Mouse (Mus musculus) NIH3T3 (cell line): ENCODE measurements around the gene Pnpla7.
"Not testable (repeated sequence)": the region's sequence is repeated elsewhere in the genome, so short reads cannot be mapped to it uniquely, and the experiment has no call there.

Experiments
- DNase-seq: peaks from one replicate; pipeline ENCODE4 v3.0.0-alpha.2; 2012; ENCODE audit warnings: low read depth

Gene Pnpla7

DNA sequence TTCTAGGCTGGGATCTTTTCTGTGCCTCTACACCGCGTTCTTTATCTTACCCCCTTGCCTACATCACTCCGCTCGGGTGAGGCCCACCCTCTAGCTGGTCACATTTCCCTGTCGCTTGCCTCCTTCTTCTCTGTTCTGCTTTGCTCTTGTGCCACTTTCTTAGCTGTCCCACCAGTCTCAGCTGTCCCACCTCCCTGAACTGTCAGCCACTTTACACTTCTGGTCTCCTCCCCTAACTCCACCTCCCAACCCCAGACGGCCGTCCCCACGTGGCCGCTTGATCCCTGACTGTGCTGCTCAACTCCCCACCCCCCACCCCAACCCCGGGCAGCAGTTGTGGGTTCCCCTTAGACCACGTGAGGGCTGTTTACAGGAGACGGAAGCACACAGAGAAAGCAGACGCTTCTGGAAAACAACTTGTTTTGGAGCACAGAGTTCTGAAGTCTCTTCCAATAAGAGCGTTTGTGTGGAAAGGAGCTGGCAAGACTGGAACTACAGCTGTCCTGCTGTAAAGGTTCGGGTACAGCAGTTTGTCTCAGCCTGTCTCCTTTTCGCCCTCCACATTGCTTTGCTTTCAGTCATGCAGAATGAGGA lies at the start of gene Pnpla7:
Gene Pnpla7 (plus strand): TSS at position 330 of the 594 bp plus-strand sequence.
- DNase-seq = peak; percentile 83

DNA sequence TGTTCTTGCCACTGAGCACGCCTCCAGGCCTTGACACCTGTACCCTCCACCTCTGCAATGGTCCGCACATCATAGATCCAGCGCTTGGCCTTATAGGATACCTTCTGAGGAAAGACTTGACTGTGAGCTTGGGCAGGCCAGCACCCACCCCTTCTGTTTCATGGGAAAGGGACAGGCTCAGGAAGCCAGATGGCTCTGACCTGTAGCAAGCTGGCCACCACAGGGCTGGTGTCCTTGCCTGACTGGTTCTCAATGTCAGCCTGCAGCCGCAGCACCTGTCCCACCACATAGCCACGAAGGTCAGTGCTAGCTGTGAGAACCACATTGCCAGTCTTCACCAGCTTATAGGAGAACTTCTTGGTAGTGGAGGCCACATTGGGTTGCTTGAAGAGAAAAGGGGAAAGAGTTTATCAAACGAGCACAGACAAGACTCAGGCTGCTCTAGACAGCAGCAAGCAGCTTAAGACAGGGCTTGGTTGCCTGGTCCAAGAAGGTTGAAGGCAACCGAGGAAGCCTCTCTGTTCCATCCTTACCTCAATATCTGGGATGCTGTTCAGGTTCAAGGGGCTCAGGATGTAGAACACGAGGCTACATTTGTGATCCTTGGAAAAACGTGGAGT lies 49.4 kb upstream of the Pnpla7 start:
- DNase-seq = no peak

DNA sequence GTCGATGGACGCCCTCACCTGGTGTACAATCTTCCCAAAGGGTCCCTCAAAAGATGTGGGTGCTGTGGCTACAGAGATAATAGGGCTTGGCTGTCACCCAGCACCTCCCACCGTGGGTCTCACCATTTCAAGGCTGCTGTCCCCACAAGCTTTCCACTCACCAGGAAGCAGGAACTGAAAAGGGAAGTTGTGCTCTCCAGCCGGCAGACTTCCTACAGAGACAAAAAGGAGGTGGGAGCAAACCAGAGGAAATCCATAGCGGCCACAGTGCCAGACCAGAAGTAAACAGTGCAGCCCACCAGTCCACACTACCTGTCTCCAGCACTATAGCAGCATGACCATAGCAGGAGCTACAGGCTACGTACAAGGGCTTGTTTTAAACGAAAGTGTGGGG lies 48.9 kb upstream of the Pnpla7 start:
- no peak for DNase-seq

DNA sequence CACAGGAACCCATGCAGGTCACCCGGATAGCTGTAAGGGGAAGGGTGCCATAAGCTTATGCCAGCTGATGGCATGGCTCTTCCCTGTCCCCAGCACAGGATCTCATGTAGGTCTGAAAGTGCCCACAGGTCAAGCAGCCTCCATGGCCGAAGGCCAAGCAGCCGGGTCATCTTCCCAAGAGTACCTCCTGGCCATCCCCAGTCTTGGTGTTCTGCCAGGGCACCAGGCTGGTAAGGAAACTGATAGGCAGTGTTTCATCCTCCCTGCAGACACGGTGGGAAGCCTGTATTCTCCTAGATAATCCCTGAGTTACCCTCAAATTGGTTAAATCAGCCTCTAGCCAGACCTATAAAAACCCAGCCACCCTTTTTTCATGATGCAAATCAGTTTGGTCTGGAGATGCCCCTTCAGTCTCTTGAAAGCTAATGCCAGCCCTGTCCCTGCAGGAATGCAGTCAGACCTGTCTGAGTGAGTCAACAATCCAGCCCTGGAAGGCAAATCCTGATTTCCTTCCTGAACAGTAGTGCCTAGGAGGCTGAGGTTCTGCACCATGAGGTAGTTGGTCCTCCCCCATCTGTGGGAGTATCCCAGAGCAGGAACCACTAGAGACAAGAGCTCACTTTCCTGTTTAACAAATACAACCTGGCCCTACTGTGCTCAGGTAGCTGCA lies 47.9 kb upstream of the Pnpla7 start:
- no peak for DNase-seq

DNA sequence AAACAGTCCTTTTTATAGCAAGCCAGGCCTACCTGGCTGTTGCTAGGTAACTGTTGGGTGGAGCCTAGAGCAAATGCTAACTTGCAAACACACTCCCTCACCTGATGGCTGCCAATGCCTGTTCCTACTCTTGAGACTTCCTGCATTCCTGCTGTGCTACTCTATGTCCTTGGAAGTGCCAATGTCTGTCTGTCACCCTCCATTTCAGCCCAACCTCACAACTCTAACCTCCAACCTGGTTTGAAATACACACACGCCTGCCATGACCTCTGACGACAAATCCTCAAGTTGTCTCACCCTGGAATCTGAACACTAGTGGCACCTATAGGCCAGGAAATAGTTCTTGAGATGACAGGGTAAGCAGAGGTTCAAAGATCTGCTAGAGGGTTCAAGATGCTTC lies 46.7 kb upstream of the Pnpla7 start:
- no peak for DNase-seq

DNA sequence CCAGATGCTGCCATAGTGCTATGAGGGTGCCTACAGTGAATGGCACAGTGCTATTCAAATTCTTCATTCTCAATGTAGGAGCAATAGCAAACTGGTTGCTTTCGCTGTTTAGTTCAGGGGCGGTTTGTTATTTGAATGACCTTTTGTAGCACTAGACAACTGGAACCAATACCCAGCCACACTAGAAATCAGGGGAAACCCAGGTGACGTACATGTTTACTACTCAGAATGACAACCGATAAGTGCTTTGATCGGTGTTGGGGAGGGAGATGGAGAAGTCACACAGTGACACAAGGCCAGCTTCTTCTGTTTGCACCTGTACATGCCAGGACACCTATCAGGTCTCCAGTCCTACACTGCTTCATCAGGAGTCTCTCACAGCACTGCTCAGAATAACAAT lies 46.2 kb upstream of the Pnpla7 start:
- no peak for DNase-seq

DNA sequence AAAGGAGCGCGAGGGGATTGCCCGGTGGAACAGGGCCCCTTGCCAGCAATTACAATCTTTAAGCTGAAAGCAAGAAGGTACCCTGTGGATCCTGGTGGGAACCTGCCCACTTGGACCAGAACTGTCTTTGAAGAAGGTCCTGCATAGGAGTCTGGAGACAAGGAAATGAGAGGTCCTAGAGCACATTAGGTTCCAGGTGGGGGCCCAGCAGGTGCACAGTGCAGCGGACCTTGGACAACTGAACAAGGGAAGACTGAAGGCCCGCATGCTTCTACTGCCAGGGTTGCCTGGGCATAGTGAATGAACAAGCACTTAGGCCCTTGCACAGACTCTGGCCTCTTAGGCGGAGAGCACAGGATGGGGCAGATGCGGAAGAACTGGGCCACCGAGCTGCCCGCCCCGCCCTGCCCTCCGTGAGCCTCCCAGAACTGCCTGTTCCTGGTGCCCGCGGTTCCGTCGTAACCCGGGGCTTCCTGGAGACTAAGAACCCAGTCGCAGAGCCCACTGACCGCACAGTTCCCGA lies 41.3 kb upstream of the Pnpla7 start:
- peak; percentile 42 for DNase-seq

DNA sequence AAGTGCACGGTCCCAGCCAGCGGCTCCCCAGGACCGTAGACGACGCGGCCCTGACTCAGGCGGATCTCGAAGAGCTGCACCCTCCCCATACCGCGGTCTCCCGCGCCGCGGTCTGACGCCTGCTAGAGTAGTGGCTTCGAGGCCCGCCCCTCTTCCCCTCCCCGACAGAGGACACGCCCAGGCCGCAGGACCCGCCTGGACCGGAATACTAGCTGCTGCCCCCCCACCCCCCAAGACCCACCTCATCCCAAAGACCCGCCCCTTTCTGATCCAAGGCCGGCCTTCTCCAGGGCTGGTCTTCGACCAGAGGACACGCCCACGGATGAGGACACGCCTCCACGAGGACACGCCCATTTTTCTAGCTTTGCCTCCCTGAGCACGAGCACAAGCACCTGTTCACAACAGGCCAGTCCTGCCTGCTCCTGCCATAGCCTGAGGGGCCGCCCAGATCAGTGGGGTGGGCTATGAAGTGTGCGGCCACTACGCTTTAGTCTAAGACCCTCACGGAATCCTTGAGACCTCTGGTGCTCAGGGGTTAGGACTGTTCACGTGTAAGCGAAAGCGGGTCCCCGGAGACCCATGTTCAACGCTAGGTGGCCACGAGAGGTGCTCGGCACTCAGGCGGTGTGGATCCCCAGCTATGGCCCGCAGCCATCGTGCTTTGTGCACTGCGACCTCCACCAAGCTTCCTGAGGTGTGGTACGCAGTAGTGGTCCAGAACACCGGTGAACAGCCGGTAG lies 40.6 kb upstream of the Pnpla7 start, which contains the start of gene Arrdc1:
Gene Arrdc1 (minus strand): TSS at position 196 of the 740 bp plus-strand sequence.
- DNase-seq = peak; percentile 96

DNA sequence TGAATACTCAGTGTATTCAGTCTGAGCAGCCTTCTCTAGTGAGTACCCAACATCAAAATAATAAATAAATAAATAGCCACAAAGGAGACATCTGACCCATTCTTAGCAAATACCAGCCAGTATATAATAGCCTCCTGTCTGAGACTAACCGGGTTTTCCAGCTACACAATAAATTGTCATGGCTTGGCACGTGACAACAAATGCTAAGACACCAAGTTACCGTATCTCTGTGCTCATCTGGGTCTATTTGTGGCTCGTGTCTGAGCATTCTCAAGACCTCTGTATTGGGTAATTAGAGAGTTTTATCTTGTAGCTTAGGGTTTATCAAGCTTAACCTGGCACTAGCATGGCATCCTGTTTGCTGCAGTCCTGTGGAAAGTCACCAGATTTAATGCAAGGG lies 33.7 kb upstream of the Pnpla7 start:
- no peak for DNase-seq

DNA sequence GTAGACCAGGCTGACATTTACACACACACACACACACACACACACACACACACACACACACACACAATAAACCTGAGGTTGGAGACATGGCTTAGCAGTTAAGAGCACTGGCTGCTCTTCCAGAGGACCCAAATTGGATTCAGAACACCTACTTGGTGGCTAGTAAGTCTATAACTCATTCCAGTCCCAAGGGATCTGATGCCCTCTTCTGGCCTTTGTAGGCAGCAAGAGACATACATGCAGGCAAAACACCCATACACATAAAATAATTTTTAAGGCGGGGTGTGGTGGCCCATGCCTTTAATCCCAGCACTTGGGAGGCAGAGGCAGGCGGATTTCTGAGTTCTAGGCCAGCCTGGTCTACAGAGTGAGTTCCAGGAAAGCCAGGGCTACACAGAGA lies 31.5 kb upstream of the Pnpla7 start:
- DNase-seq = peak; percentile 22

DNA sequence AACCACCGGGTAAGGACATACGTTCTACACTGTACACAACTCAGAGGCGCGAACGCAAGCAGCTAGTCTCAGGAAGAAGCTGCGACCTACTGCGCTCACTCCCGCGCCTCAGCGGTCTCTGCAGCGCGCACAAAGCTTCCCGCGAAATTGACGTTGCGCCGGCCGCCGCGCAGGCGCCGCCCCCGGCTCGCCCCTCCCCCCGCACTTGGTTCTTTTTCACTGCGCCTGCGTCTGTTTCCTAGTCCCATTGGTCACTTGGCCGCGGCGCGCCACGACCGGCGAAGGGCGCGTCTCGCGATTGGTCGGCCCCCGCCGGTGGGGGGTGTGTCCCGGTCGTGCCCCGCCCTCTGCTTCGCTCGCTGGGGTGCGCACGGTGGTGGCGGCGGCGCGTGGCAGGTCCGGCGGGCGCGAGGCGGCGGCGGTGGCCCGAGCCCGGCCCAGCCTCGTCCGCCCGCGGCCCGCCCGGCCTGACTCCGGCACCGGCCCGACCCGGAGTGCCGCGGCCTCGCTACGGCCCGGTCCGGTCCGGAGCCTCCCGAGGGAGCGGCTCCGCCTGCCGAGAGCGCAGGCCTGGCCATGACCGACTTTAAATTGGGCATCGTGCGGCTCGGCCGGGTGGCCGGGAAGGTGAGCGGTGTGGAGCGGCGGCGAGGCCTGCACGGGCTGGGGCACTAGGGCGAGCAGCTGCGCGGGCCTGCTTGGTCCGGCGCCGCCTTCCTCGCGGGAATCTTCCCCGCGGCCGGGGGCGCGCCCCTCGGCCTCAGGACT lies 26.2 kb upstream of the Pnpla7 start, which contains the start of gene Zmynd19:
Gene Zmynd19 (plus strand): TSS at position 372 of the 768 bp plus-strand sequence.
- DNase-seq = peak; percentile 98

DNA sequence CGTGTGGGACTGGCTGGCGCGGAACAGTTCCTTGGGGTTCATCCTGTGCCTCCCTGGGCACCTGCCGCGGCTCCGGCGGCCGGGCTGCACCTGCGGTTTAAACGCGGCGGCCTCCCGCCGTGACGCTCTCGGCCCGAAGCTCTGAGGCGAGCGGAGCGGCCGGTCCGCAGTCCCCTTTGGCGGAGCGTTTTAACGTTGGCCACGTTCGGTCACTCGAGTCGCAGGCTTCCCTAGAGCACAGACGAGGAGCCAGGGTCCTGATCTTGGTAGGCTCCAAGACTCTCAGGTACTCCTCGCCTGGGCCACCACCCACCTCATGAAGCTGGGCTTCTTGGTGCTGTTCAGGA lies 25.7 kb upstream of the Pnpla7 start:
- DNase-seq = peak; percentile 31

DNA sequence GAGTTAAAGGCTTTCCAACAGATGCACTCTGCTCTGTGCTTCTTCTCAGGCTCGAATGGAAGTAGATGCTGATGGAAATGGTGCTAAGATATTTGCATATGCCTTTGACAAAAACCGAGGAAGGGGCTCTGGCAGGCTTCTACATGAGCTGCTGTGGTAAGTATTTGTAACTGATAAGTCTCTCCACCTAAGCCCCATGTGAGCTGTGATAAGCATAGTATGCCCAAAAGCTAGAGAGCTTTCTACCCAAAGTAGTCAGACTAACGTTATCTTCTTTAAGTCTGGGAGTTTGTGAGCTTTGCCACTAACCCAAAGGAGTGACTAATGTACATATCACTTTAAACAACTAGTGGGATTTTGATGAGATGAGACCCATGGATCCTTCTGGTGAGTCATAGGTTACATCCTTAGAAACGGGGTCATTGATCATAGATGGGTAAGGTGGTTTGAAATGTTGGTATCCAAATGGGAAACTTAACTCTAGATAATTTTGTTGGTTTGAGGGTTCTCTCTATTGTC lies 23.2 kb upstream of the Pnpla7 start:
- no peak for DNase-seq

DNA sequence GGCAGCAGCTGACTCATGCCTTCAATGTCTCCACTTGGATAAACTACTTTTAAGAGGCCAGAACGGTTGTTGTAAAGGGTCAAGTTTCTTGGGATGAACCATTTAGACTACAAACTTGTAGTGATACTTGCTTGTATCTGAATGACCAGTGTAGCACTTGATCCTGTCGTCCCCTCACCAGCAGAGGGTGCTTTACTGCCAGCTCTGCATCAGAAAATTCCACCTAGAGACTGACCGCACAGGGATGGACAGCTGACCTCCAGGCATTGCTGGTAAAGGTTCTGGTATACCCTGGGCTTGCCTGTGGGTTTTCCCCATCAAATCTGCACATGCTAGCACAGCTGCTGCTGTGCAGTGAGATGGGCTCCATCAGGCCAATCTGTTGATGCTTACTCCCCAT lies 14.9 kb upstream of the Pnpla7 start:
- DNase-seq = peak; percentile 60

DNA sequence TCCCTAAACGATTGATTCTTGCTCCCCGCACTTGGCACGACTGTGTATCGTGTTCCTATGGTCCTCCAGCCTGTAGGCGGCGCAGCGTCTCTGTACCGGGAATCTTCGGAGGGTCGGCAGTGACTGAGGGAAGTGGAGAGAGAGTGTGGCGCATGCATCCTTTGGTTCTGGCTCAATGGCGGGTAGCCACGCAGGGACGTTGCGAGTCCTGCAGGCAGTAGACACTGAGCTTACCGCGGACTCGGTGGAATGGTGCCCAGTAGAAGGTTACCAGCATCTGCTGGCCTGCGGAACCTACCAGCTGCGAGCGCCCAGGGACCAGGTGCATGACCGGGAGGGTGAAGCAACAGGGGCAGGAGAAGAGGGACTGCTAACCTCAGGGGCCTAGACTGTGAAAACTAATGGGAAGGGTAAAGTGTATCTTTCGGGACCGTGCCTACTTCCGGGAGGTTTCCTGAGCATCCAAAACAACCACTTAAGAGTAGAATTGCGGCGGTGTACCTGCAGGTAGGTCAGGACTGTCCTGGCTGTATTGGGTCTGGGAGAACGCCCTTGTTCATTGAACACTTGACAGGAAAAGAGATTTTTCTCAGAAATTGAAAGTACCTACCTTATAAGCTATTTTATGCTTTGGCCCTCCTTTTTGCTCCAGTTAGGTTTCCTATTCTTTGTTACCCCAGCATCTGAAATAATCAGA lies 13.4 kb upstream of the Pnpla7 start, which contains the start of gene Dph7:
Gene Dph7 (plus strand): TSS at position 97 of the 697 bp plus-strand sequence.
- peak; percentile 76 for DNase-seq

DNA sequence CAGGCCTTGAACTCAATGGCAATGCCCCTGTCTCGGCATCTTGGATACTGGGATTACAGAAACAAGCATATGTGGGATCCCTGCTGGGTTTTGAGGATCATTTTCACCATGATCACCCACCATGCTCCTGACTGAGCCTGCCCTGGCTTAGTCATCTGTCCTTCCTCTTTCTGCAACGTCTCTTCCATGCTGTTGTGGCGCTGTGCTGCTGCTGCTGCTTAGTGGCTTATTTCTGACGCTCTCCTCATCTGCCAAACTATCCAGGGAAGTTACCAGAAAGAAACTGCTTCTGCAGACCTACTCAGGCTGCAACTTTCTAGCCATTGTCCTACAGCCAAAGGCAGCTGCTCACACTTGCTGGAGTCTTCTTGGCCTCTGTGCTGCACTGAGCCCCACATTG lies 5.4 kb upstream of the Pnpla7 start:
- DNase-seq = no peak

DNA sequence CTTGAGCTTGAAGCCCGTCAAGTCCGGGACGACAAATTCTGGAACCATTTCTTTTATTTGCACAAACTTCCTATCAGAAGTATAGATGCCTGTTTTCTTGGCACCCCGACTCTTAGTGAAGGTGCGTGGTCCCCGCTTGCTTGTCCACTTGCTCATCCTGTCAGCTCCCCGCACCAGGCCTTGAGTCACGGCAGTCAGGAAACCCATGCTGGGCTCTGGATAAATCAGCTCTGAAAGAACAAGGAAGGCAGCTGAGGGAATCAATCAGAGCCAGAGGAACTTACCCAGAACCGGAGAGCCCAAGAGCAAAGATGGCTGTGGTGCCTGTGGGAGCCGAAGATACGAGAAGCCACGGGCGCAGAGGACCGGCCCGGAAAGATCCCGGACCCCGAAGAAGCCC lies 1.4 kb upstream of the Pnpla7 start:
- not testable (repeated sequence) for DNase-seq

DNA sequence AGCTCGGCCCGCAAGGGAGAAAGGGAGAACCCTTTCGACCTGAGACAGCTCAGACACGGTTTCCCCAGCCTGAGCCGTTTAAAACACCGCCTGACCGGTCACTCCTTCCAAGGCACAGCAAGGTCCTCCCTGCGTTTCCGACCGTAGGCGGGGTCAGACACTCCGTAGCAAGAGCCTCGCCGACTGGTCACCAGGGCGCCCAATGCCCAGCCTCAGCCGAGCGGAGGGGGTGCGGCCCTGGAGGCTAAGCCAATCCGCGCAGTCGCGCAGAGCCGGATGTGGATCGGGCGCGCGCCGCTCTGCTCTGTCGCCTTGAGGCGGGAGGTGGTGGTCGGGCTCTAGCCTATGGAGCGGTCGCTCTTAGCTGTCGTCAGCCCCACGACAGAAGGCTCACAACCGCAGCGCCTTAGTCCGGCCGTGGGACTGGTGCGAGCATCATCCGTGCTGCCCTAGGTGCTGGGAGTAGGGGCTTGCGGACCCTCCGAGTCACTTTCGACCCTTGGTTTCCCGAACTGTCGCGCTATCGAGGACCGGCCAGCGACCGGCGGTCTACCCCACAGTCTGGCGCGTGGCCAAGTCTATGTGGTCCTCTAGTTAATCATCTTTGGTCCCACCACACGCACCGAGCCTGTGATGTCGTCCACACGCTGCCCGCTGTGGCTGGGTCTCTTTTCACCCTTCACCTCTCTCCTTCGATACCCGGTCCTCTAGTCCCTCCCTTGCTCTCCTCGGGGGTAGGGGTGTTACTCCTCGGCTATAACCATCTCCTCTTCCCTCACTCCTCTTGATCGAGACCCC lies 728 bp upstream of the Pnpla7 start, which contains the start of gene Mrpl41:
Gene Mrpl41 (minus strand): TSS at position 193 of the 798 bp plus-strand sequence.
- DNase-seq = peak; percentile 96

DNA sequence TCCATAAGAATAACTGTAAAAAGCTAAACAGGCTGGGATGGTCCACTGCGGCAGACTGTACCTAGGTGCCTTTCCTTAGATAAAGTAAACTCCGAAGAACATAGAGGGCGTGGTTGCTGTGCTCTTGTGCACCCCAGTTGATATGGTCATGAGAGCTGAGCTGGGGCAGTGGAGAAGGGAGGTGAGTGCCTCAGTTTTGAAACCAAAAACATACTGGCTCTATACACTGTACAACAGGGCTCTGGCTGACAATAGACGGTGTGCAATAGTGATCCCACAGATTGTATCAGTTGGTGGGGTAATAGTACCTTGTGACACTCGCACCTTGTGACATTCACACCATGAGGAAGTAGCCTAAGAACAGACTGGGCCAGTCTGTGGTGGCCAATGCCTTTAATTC lies 1.1 kb downstream of the Pnpla7 start:
- DNase-seq = no peak

DNA sequence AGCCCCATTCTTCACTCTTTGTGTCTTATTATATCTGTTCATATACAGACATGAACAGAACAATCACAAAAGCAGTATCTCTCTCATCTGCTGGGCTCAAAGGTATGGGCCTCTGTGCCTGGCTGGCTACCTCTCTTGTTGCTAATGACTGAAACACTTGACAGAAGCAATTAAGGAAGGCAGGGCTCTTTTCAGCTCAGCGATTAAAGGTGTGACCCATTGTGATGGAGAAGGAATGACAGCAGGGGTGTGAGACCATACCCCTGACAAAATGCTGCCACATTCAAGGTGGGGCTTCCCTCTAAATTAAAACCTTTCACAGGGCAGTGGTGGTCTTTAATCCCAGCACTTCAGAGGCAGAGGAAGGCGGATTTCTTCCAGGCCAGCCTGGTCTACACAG lies 11.9 kb downstream of the Pnpla7 start:
- no peak for DNase-seq
